Mouse (Mus musculus) thymus, adult 2 months (tissue): ENCODE results near the gene Gcnt3. TPM values are rescaled to one million over a fixed set of nuclear protein-coding genes. Genes with fewer than 3 reads are reported as not detected.

Experiments
- DNase-seq: peaks from one replicate; pipeline ENCODE4 v3.0.0; 2021
- H3K27ac ChIP-seq: fragments of 200-500 bp; 2 replicates; pipeline ENCODE4 v1.5.1; 2012; ENCODE audit warnings: low read length, control low read depth; ENCODE audit not compliant: control insufficient read depth, insufficient read depth
- H3K27me3 ChIP-seq: fragments of 200-500 bp; 2 replicates; pipeline ENCODE4 v1.6.1; 2012; ENCODE audit warnings: mild to moderate bottlenecking, low read length, moderate library complexity, mixed read lengths; ENCODE audit not compliant: control insufficient read depth, insufficient read depth
- H3K36me3 ChIP-seq: fragments of 200-500 bp; 2 replicates; pipeline ENCODE4 v1.6.1; 2012; ENCODE audit warnings: mild to moderate bottlenecking, low read length, moderate library complexity; ENCODE audit not compliant: control insufficient read depth, insufficient read depth
- H3K4me1 ChIP-seq: fragments of 200-500 bp; replicated peaks from 2 replicates; pipeline ENCODE4 v1.6.1; 2012; ENCODE audit warnings: low read length; ENCODE audit not compliant: control insufficient read depth, insufficient read depth
- H3K4me3 ChIP-seq: fragments of 200-500 bp; 2 replicates; pipeline ENCODE4 v1.5.1; 2012; ENCODE audit warnings: mild to moderate bottlenecking, low read length, control low read depth, moderate library complexity; ENCODE audit not compliant: control insufficient read depth, insufficient read depth
- CTCF ChIP-seq: fragments of 200-500 bp; IDR thresholded peaks from 2 replicates; pipeline ENCODE4 v1.5.1; 2012; ENCODE audit warnings: mild to moderate bottlenecking, control low read depth, low read length, moderate library complexity, borderline replicate concordance; ENCODE audit not compliant: control insufficient read depth, poor library complexity, insufficient read depth; ENCODE audit errors: extremely low read depth
- POLR2A ChIP-seq: fragments of 200-500 bp; IDR thresholded peaks from 2 replicates; pipeline ENCODE4 v1.6.1; 2012; ENCODE audit warnings: mild to moderate bottlenecking, low read length, control low read depth, moderate library complexity; ENCODE audit not compliant: control insufficient read depth, poor library complexity, insufficient read depth; ENCODE audit errors: extremely low read depth
- WGBS: fragments of 180-500 bp; shearing (Covaris S2); methylation state at CpG from one replicate; pipeline ENCODE4 v1.1.7; 2018; 5-methylcytosine and 5-hydroxymethylcytosine counted together
- polyA plus RNA-seq: library from polyadenylated mRNA; depleted of rRNA; stranded (reverse); fragments of >200 nt; gene quantifications from 2 replicates; pipeline ENCODE4 v1.2.3, GENCODE M21; 2012

Gcnt3 gene
- polyA plus RNA-seq, 1 experiment, result not detected

DNA sequence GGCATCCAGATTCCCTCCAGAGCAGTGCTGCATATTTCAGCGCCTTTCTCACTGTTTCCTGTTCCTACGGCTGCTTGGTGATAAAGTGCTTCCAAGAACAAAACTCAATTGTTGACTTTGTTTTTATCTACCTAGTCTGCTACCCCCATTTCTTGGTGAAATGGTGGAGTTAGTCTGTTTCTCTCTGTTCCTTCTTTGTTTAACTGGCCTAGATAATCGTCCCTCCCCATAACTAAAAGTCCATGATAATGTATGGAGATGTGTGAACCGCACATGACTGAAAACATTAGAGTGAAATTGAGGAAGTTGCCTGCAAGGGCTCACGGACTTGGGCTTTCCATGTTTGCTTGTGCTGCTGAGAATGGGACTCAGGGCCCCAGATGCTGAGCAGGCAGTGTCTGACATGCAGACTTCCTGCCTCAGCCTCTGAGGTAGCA, 45.0 kb downstream of the Gcnt3 start:
- Histone ChIP-seq H3K27ac (no peak overlapping the region), H3K27me3 (no peaks in the 10 kb centered on the region), H3K4me3 (no peak overlapping the region), H3K36me3 (peaks cover 27% of the 10 kb centered on the region), H3K4me1 (peaks cover 6% of the 10 kb centered on the region; the same call in 1 of the 2 replicates)
- TF ChIP-seq POLR2A, result no peak
- no peak for TF ChIP-seq CTCF
- 25% methylated on average over 5 of the region's 5 CpGs for WGBS
- DNase-seq, result no peak

GRCm38 (mm10) chr9:69990346-69990745, 47.5 kb downstream of the Gcnt3 start:
- no peaks in the 10 kb centered on the region for H3K27me3 ChIP-seq
- H3K4me1 ChIP-seq, result peaks cover 6% of the 10 kb centered on the region; the same call in 1 of the 2 replicates
- DNase-seq, result no peak
- peaks cover 4% of the 10 kb centered on the region; the same call in 1 of the 2 replicates for H3K36me3 ChIP-seq
- 8% methylated on average over 5 of the region's 5 CpGs for WGBS
- no peak overlapping the region for H3K27ac ChIP-seq
- no peak overlapping the region for H3K4me3 ChIP-seq
- TF ChIP-seq POLR2A (no peak), CTCF (no peak)

DNA sequence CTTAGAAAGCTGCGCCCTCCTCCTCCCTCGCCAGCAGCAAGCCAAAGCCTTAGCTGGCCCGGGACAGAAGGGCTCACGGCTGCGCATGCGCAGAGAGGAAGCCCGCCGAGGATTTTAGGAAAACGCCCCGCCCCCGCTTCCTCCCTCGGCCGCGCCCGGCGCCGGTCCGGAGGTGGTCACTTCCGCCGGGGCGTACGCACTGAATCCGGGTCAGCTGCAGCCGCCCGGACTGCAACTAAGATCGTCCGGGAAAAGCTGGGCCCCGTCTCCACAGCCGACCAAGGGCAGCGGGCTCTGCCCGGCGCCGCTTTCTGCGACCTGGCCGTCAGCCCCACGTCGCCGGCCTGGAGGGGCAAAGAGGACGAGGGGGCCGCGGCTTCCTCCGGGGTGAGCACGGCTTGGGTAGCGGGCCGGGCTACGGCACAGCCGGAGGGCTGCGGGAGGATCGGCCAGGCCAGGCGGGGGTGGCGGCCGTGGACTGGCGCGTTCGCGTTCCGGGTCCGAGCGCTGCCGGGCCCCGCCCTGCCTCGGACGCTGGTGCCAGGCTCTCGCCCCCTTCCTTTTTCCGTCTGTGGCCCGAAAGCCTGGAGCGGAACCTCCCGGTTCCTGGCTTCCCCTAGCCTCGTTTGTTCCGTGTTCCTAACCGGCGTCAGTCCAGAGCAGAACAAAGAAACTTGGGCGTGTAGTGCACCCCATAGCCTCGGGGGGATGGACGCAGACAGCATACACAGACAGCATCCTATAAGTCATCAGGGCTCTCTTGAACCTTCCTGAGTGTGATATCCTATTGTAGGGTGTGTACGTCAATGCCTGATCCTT, 48.4 kb downstream of the Gcnt3 start, which contains the start of gene Bnip2:
Gene Bnip2 (plus strand): TSS at position 164 of the 819 bp plus-strand sequence.
- Histone ChIP-seq H3K27ac (peak within 1 kb of the TSS; percentile 4), H3K36me3 (no peaks in the 10 kb centered on the region), H3K27me3 (no peaks in the 10 kb centered on the region), H3K4me1 (peaks cover 6% of the 10 kb centered on the region; the same call in 1 of the 2 replicates), H3K4me3 (peak within 1 kb of the TSS; percentile 91)
- WGBS, result under 1% methylated on average over 76 of the region's 76 CpGs
- peak; percentile 90 for DNase-seq
- TF ChIP-seq CTCF (peak; percentile 51; the same call in 1 of the 2 replicates), POLR2A (peak; percentile 63; the same call in 1 of the 2 replicates)

GRCm38 (mm10) chr9:69988706-69989302, 49.1 kb downstream of the Gcnt3 start:
- Histone ChIP-seq H3K36me3 (no peaks in the 10 kb centered on the region), H3K4me3 (peak overlapping the region; percentile 91), H3K4me1 (peaks cover 6% of the 10 kb centered on the region; the same call in 1 of the 2 replicates), H3K27me3 (no peaks in the 10 kb centered on the region), H3K27ac (no peak overlapping the region)
- WGBS, result 33% methylated on average over 16 of the region's 16 CpGs
- TF ChIP-seq CTCF (no peak), POLR2A (no peak)
- no peak for DNase-seq

- Histone ChIP-seq H3K36me3 (no peaks in the 10 kb centered on the region), H3K27me3 (no peaks in the 10 kb centered on the region), H3K4me3 (no peak overlapping the region), H3K4me1 (peaks cover 4% of the 10 kb centered on the region; the same call in 1 of the 2 replicates), H3K27ac (no peak overlapping the region)
- DNase-seq, result peak; percentile 75
- TF ChIP-seq POLR2A (no peak), CTCF (no peak)
- 1% methylated on average over 3 of the region's 3 CpGs for WGBS
These were observed 50.3 kb downstream of the Gcnt3 start for GRCm38 (mm10) chr9:69987579-69987978.

GRCm38 (mm10) chr9:69986571-69986970, 51.3 kb downstream of the Gcnt3 start:
- Histone ChIP-seq H3K27me3 (no peaks in the 10 kb centered on the region), H3K4me1 (no peaks in the 10 kb centered on the region), H3K27ac (no peak overlapping the region), H3K36me3 (no peaks in the 10 kb centered on the region), H3K4me3 (no peak overlapping the region)
- DNase-seq, result no peak
- 93% methylated on average over 5 of the region's 5 CpGs for WGBS
- no peak for TF ChIP-seq CTCF
- TF ChIP-seq POLR2A, result no peak
